Mouse (Mus musculus) bone marrow, adult 2 months (tissue): ENCODE results near the gene Ly6g5c.

ENCODE experiments used
- CTCF ChIP-seq: fragments of 200-500 bp; IDR thresholded peaks from 2 replicates; pipeline ENCODE4 v1.5.1; 2011; ENCODE audit warnings: low read length, control low read depth; ENCODE audit not compliant: control insufficient read depth, insufficient read depth
- POLR2A ChIP-seq: fragments of 200-500 bp; IDR thresholded peaks from 2 replicates; pipeline ENCODE4 v1.6.1; 2011; ENCODE audit warnings: low read depth, mild to moderate bottlenecking, control low read depth, low read length, borderline replicate concordance; ENCODE audit not compliant: control insufficient read depth

GRCm38 (mm10) chr17:35108097-35108496 lies at the start of gene Ly6g5c:
- TF ChIP-seq CTCF (no peak), POLR2A (no peak)
